ENCODE assay signal across 9 mouse cellular contexts in genomic region chr11:8534893-8535292, GRCm38 (mm10).
DNase-seq lines count a peak whose midpoint lies in the region; ATAC-seq and TF ChIP-seq lines count a peak whose summit lies in the region.
"Had no signal": no experiment of that assay in that cellular context is flagged by ENCODE, and none has a peak within 500 bp of the region (broad histone marks: within the 10 kb centered on the region; RNA-seq: fewer than 3 reads in every experiment).

No protein-coding gene starts in this region.

- no peaks in the 10 kb centered on the region for H3K27me3 ChIP-seq in heart, adult 2 months (ENCODE audit: control insufficient read depth, insufficient read depth, low read length)
- H3K27me3 ChIP-seq in forebrain, postnatal 0 days (ENCODE audit: insufficient read depth, low read length), result no peaks in the 10 kb centered on the region
- H3K27me3 ChIP-seq in intestine, embryonic 16.5 days (replicated peaks; ENCODE audit: control insufficient read depth, insufficient read depth, low read length), result no peaks in the 10 kb centered on the region
- H3K27me3 ChIP-seq in midbrain, embryonic 16.5 days (ENCODE audit: control insufficient read depth, insufficient read depth, low read depth, low read length), result no peaks in the 10 kb centered on the region

- no peak overlapping the region for H3K9ac ChIP-seq in heart, adult 2 months (ENCODE audit: low read depth, low read length)
- H3K9ac ChIP-seq in forebrain, postnatal 0 days, result no peak overlapping the region
- no peak overlapping the region for H3K9ac ChIP-seq in intestine, embryonic 16.5 days (ENCODE audit: low read depth, low read length)
- no peak overlapping the region for H3K9ac ChIP-seq in midbrain, embryonic 16.5 days (ENCODE audit: low read depth, low read length)

- no peaks in the 10 kb centered on the region for H3K9me3 ChIP-seq in forebrain, postnatal 0 days (ENCODE audit: low read length)
- no peaks in the 10 kb centered on the region for H3K9me3 ChIP-seq in intestine, embryonic 16.5 days (ENCODE audit: control insufficient read depth, low read length)
- H3K9me3 ChIP-seq in midbrain, embryonic 16.5 days (replicated peaks; ENCODE audit: control insufficient read depth, low read length, poor library complexity, severe bottlenecking), result no peaks in the 10 kb centered on the region
- H3K9me3 ChIP-seq: megakaryocyte, embryonic 14.5 days had no signal

- 12% methylated on average over 4 of the region's 4 CpGs for WGBS in heart, adult 2 months
- WGBS in forebrain, postnatal 0 days, result 19% methylated on average over 4 of the region's 4 CpGs
- WGBS in intestine, embryonic 16.5 days, result 25% methylated on average over 4 of the region's 4 CpGs
- 19% methylated on average over 4 of the region's 4 CpGs for WGBS in midbrain, embryonic 16.5 days

- no peak overlapping the region for H3K27ac ChIP-seq in heart, adult 2 months
- H3K27ac ChIP-seq in forebrain, postnatal 0 days (ENCODE audit: low read depth, low read length), result no peak overlapping the region
- no peak overlapping the region for H3K27ac ChIP-seq in intestine, embryonic 16.5 days (ENCODE audit: low read length)
- no peak overlapping the region for H3K27ac ChIP-seq in midbrain, embryonic 16.5 days (ENCODE audit: low read length)

- DNase-seq in heart, adult 2 months, result peak; percentile 66 to 78
- no peak for DNase-seq in heart, postnatal 25 days (ENCODE audit: low spot score)
- DNase-seq in cerebellum, adult 11 months, result peak; percentile 41
- peak; percentile 67 for DNase-seq in forebrain, postnatal 0 days
- peak; percentile 62 to 71 for DNase-seq in left cerebral cortex, postnatal 36 days (ENCODE audit: low spot score in 2 of 2)
- DNase-seq in spleen, postnatal 36 days (ENCODE audit: low spot score in 2 of 2), result peak; percentile 55 to 59

- no peak overlapping the region for H3K4me3 ChIP-seq in heart, adult 2 months
- H3K4me3 ChIP-seq in forebrain, postnatal 0 days (ENCODE audit: low read depth, low read length), result no peak overlapping the region
- no peak overlapping the region for H3K4me3 ChIP-seq in intestine, embryonic 16.5 days (ENCODE audit: low read length)
- H3K4me3 ChIP-seq in midbrain, embryonic 16.5 days (ENCODE audit: low read depth, low read length), result no peak overlapping the region
- H3K4me3 ChIP-seq: megakaryocyte, embryonic 14.5 days had no signal

- peak; percentile 65; the same call in 1 of the 2 replicates for TF ChIP-seq EP300 in heart, adult 2 months (IDR thresholded peaks at IDR 0.05; ENCODE audit: insufficient read depth, low read depth, low read length)

- no peaks in the 10 kb centered on the region for H3K4me1 ChIP-seq in heart, adult 2 months (ENCODE audit: control insufficient read depth, insufficient read depth, low read length)
- no peaks in the 10 kb centered on the region for H3K4me1 ChIP-seq in forebrain, postnatal 0 days (ENCODE audit: insufficient read depth)
- peaks cover 5% of the 10 kb centered on the region; the same call in 1 of the 2 replicates for H3K4me1 ChIP-seq in intestine, embryonic 16.5 days (ENCODE audit: control insufficient read depth, insufficient read depth, low read length)
- H3K4me1 ChIP-seq in midbrain, embryonic 16.5 days (ENCODE audit: control insufficient read depth, insufficient read depth, low read length), result peaks cover 5% of the 10 kb centered on the region; the same call in 1 of the 2 replicates
- H3K4me1 ChIP-seq: megakaryocyte, embryonic 14.5 days had no signal

- TF ChIP-seq CTCF in heart, adult 2 months (IDR thresholded peaks at IDR 0.05), result peak; percentile 78
- peak; percentile 90 for TF ChIP-seq CTCF in forebrain, postnatal 0 days (IDR thresholded peaks at IDR 0.05; ENCODE audit: low read depth)

- no peaks in the 10 kb centered on the region for H3K79me2 ChIP-seq in heart, adult 2 months (replicated peaks; ENCODE audit: control insufficient read depth, insufficient read depth, low read length)

- no peaks in the 10 kb centered on the region for H3K36me3 ChIP-seq in heart, adult 2 months (ENCODE audit: control insufficient read depth, insufficient read depth, low read length)
- no peaks in the 10 kb centered on the region for H3K36me3 ChIP-seq in forebrain, postnatal 0 days (ENCODE audit: insufficient read depth)
- H3K36me3 ChIP-seq in intestine, embryonic 16.5 days (ENCODE audit: control insufficient read depth, insufficient read depth, low read length), result peaks cover 9% of the 10 kb centered on the region
- no peaks in the 10 kb centered on the region for H3K36me3 ChIP-seq in midbrain, embryonic 16.5 days (ENCODE audit: control insufficient read depth, insufficient read depth, low read length)

- intact Hi-C loops in heart, adult 2 months (cut with DNase I), result loop anchor here (1.0 to 5.0 kb wide), 4 partner anchors 127 to 602 kb away; partner anchors contain the start of gene Tns3
- intact Hi-C loops in heart, postnatal 25 days (cut with DNase I), result loop anchor here (1.0 to 5.0 kb wide), 3 partner anchors 132 to 602 kb away; no protein-coding TSS in a partner anchor
- intact Hi-C loops in left cerebral cortex, postnatal 36 days (cut with DNase I), result loop anchor here (2.0 to 10.0 kb wide), 3 partner anchors 127 to 600 kb away; partner anchors contain the start of gene Tns3

- H3K4me2 ChIP-seq in forebrain, postnatal 0 days (ENCODE audit: low read depth), result no peak overlapping the region
- H3K4me2 ChIP-seq in intestine, embryonic 16.5 days (ENCODE audit: low read depth, low read length), result no peak overlapping the region
- H3K4me2 ChIP-seq in midbrain, embryonic 16.5 days (ENCODE audit: low read length), result no peak overlapping the region

- peak; percentile 59 for ATAC-seq in forebrain, postnatal 0 days
- 0 out of 2 replicates have a peak, but pooled peaks have one; percentile 44 for ATAC-seq in intestine, embryonic 16.5 days
- ATAC-seq in midbrain, embryonic 16.5 days, result peak; percentile 15; the same call in 1 of the 2 replicates

- TF ChIP-seq POLR2A in heart, adult 2 months (IDR thresholded peaks at IDR 0.05; ENCODE audit: insufficient read depth, low read depth, low read length), result no peak
